Mouse (Mus musculus): ENCODE measurements around the gene Fnd3c2. TPM values are rescaled to one million over a fixed set of nuclear protein-coding genes. Genes with fewer than 3 reads are reported as not detected.
A peak's percentile ranks its signal among the peaks of the same experiment; 100 is the strongest.

The Fnd3c2 gene
- polyA plus RNA-seq, 1 experiment from 2014 or later: not detected

DNA sequence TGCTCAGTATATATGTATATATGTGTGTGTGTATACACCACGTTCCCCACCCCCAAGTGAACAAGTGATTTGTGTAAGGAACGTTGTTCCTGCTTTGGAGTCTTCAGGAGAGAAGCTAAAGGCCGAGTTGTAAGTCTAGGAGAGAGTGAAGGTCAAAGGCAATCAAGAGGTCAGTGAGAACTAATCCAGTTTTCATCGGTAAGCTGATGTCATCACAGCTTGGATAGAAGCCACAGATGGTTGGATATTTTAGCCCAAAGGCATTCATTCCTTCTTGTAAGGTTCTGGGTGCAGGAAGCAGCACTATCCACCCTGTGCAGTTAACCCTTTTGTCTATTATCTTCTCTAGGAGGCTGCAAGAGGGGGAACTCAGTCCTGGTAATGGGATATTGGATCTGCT is 65.1 kb downstream of the Fnd3c2 start:
- no peaks in the 10 kb centered on the region for H3K9me3 ChIP-seq (ENCODE audit: control insufficient read depth, low read length)
- peak overlapping the region; percentile 53; the same call in 1 of the 2 replicates for H3K4me3 ChIP-seq (ENCODE audit: low read depth, low read length)
- H3K9ac ChIP-seq (ENCODE audit: low read length): no peak overlapping the region
- H3K4me1 ChIP-seq (replicated peaks; ENCODE audit: control insufficient read depth, insufficient read depth, low read length): peaks cover 3% of the 10 kb centered on the region; the same call in 1 of the 2 replicates
- no peak overlapping the region for H3K27ac ChIP-seq (ENCODE audit: low read depth, low read length)
- DNase-seq (ENCODE audit: low spot score) (no peak), ATAC-seq (replicated peaks; ENCODE audit: low FRiP score) (no peak)
- 50% methylated on average over 4 of the region's 4 CpGs for WGBS
- H3K36me3 ChIP-seq (ENCODE audit: control insufficient read depth, insufficient read depth, low read length): no peaks in the 10 kb centered on the region
- peak overlapping the region; percentile 55; the same call in 1 of the 2 replicates for H3K4me2 ChIP-seq (ENCODE audit: low read depth, low read length, severe bottlenecking)
- no peaks in the 10 kb centered on the region for H3K27me3 ChIP-seq (ENCODE audit: control insufficient read depth, insufficient read depth, low read length)

DNA sequence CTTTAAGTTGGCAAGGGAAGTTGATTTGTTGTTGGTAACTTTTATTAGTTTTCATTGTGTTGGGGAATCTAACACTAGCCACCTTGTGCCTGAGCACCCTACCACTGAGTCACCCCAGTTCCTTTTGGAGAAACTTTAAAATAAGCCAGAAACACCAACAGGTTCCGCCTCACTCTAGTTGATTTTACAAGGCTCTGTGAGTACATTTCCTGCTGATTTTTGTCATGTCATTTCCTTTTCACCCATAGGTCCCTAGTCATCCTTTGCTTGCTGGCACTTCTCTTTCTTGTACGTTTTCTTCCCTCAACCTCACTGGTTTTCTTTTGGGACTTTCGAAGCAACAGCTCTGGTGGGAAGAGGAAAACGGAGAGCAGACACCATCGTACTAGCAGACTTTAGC is 65.8 kb downstream of the Fnd3c2 start:
- no peaks in the 10 kb centered on the region for H3K27me3 ChIP-seq (ENCODE audit: control insufficient read depth, insufficient read depth, low read length)
- H3K27ac ChIP-seq (ENCODE audit: low read depth, low read length): no peak overlapping the region
- H3K4me1 ChIP-seq (replicated peaks; ENCODE audit: control insufficient read depth, insufficient read depth, low read length): peaks cover 3% of the 10 kb centered on the region; the same call in 1 of the 2 replicates
- no peak for ATAC-seq (replicated peaks; ENCODE audit: low FRiP score)
- WGBS: 68% methylated on average over 5 of the region's 5 CpGs
- H3K4me3 ChIP-seq (ENCODE audit: low read depth, low read length): peak overlapping the region; percentile 53
- no peak for DNase-seq (ENCODE audit: low spot score)
- no peaks in the 10 kb centered on the region for H3K36me3 ChIP-seq (ENCODE audit: control insufficient read depth, insufficient read depth, low read length)
- H3K9ac ChIP-seq (ENCODE audit: low read length): peak overlapping the region; percentile 30; the same call in 1 of the 2 replicates
- no peaks in the 10 kb centered on the region for H3K9me3 ChIP-seq (ENCODE audit: control insufficient read depth, low read length)
- peak overlapping the region; percentile 55; the same call in 1 of the 2 replicates for H3K4me2 ChIP-seq (ENCODE audit: low read depth, low read length, severe bottlenecking)

DNA sequence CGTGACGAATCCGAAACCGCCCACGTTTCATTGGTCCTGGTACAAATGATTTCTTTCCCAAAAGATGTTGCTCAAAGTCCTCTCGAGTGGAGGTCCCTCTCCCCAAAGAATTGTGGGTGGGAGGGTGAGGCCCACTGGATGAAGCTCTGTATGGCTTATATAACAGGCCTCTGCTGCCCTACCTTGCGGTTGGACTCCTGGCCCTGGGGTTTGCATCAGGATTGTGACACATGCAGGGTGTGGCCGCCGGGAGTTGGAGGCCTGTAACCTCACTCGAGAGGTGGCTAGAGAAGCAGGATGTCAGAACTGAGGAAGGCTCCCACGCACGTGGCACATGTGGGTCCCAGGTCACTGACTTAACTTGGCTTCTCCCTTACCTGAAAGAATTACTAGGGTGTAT is 67.4 kb downstream of the Fnd3c2 start:
- Histone ChIP-seq H3K4me1 (replicated peaks; ENCODE audit: control insufficient read depth, insufficient read depth, low read length) (peaks cover 3% of the 10 kb centered on the region; the same call in 1 of the 2 replicates), H3K27me3 (ENCODE audit: control insufficient read depth, insufficient read depth, low read length) (no peaks in the 10 kb centered on the region), H3K9ac (ENCODE audit: low read length) (peak overlapping the region; percentile 66), H3K4me3 (ENCODE audit: low read depth, low read length) (peak overlapping the region; percentile 53), H3K9me3 (ENCODE audit: control insufficient read depth, low read length) (no peaks in the 10 kb centered on the region), H3K36me3 (ENCODE audit: control insufficient read depth, insufficient read depth, low read length) (no peaks in the 10 kb centered on the region), H3K4me2 (ENCODE audit: low read depth, low read length, severe bottlenecking) (peak overlapping the region; percentile 55), H3K27ac (ENCODE audit: low read depth, low read length) (peak overlapping the region; percentile 58; the same call in 1 of the 2 replicates)
- ATAC-seq (replicated peaks; ENCODE audit: low FRiP score) (no peak), DNase-seq (ENCODE audit: low spot score) (no peak)
- WGBS: 17% methylated on average over 12 of the region's 12 CpGs

DNA sequence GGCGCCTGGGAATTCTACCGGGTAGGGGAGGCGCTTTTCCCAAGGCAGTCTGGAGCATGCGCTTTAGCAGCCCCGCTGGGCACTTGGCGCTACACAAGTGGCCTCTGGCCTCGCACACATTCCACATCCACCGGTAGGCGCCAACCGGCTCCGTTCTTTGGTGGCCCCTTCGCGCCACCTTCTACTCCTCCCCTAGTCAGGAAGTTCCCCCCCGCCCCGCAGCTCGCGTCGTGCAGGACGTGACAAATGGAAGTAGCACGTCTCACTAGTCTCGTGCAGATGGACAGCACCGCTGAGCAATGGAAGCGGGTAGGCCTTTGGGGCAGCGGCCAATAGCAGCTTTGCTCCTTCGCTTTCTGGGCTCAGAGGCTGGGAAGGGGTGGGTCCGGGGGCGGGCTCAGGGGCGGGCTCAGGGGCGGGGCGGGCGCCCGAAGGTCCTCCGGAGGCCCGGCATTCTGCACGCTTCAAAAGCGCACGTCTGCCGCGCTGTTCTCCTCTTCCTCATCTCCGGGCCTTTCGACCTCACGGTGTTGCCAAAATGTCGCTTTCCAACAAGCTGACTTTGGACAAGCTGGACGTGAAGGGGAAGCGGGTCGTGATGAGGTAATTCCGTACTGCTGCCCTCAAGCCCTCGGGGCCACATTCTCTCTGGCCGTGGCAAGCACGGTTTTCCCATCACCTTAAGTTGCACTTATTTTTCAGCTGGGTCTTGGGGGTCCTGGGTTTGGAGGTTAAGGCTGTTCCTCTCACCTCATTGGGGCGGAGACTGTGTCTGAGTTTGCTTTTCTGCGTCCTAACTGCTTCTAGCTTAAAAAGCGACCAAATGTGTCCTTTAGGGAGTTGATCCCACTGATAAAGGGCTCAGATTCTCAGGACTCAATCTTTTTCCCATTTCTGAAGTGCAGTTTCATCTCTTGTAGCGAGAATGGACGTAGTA is 68.2 kb downstream of the Fnd3c2 start, which contains the start of gene Pgk1:
Gene Pgk1 (plus strand): TSS at position 388 of the 937 bp plus-strand sequence.
- H3K4me2 ChIP-seq (ENCODE audit: low read depth, low read length, severe bottlenecking): peak within 1 kb of the TSS; percentile 55
- WGBS: 20% methylated on average over 46 of the region's 55 CpGs
- no peaks in the 10 kb centered on the region for H3K27me3 ChIP-seq (ENCODE audit: control insufficient read depth, insufficient read depth, low read length)
- peak within 1 kb of the TSS; percentile 53 for H3K4me3 ChIP-seq (ENCODE audit: low read depth, low read length)
- ATAC-seq (replicated peaks; ENCODE audit: low FRiP score) (peak; percentile 96), DNase-seq (ENCODE audit: low spot score) (peak; percentile 94)
- peak within 1 kb of the TSS; percentile 66 for H3K9ac ChIP-seq (ENCODE audit: low read length)
- no peaks in the 10 kb centered on the region for H3K36me3 ChIP-seq (ENCODE audit: control insufficient read depth, insufficient read depth, low read length)
- H3K9me3 ChIP-seq (ENCODE audit: control insufficient read depth, low read length): no peaks in the 10 kb centered on the region
- H3K27ac ChIP-seq (ENCODE audit: low read depth, low read length): peak within 1 kb of the TSS; percentile 80
- H3K4me1 ChIP-seq (replicated peaks; ENCODE audit: control insufficient read depth, insufficient read depth, low read length): peaks cover 3% of the 10 kb centered on the region; the same call in 1 of the 2 replicates

DNA sequence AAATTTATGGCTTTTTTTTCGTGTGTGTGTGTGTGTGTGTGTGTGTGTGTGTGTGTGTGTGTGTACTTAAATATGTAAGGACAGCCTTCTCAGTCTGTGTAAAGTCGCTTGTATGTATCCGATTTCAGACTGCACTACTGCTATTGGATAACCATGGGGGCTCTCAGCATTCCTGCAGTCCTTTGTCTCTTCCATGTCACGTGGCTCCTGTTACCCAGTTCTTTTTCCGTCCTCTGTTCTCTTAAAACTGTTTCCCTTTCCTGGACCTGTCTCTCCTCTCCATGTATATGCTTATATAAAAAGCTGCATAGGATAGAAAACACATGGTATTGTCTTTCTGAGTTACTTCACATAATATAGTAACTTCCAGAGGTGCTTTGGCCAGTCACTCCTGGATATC is 69.5 kb downstream of the Fnd3c2 start:
- 13% methylated on average over 5 of the region's 5 CpGs for WGBS
- DNase-seq (ENCODE audit: low spot score) (peak; percentile 55), ATAC-seq (replicated peaks; ENCODE audit: low FRiP score) (peak; percentile 38)
- peaks cover 3% of the 10 kb centered on the region; the same call in 1 of the 2 replicates for H3K4me1 ChIP-seq (replicated peaks; ENCODE audit: control insufficient read depth, insufficient read depth, low read length)
- H3K27ac ChIP-seq (ENCODE audit: low read depth, low read length): peak overlapping the region; percentile 80
- H3K9me3 ChIP-seq (ENCODE audit: control insufficient read depth, low read length): no peaks in the 10 kb centered on the region
- no peak overlapping the region; the same call in 1 of the 2 replicates for H3K9ac ChIP-seq (ENCODE audit: low read length)
- H3K27me3 ChIP-seq (ENCODE audit: control insufficient read depth, insufficient read depth, low read length): no peaks in the 10 kb centered on the region
- no peak overlapping the region for H3K4me3 ChIP-seq (ENCODE audit: low read depth, low read length)
- H3K36me3 ChIP-seq (ENCODE audit: control insufficient read depth, insufficient read depth, low read length): no peaks in the 10 kb centered on the region
- peak overlapping the region; percentile 31; the same call in 1 of the 2 replicates for H3K4me2 ChIP-seq (ENCODE audit: low read depth, low read length, severe bottlenecking)

Other genes with a start within 250 kb of the Fnd3c2 start
- 39.0 and 45.6 TPM in 2 replicates for gene Magt1, start 243.5 kb downstream of the Fnd3c2 start, polyA plus RNA-seq (2014; fragmentation: Nextera tagmentation; extraction: Ambion mirVana)
- gene Cox7b, start 239.7 kb downstream of the Fnd3c2 start, polyA plus RNA-seq (2014; fragmentation: Nextera tagmentation; extraction: Ambion mirVana): 258 and 277 TPM in 2 replicates
- 21.8 and 22.0 TPM in 2 replicates for gene Atp7a, start 228.1 kb downstream of the Fnd3c2 start, polyA plus RNA-seq (2014; fragmentation: Nextera tagmentation; extraction: Ambion mirVana)
- 0.12 and 0.41 TPM in 2 replicates for gene Tlr13, start 112.2 kb downstream of the Fnd3c2 start, polyA plus RNA-seq (2014; fragmentation: Nextera tagmentation; extraction: Ambion mirVana)
- 505 and 518 TPM in 2 replicates for gene Pgk1, start 68.3 kb downstream of the Fnd3c2 start, polyA plus RNA-seq (2014; fragmentation: Nextera tagmentation; extraction: Ambion mirVana)
- gene Taf9b, start 34.2 kb downstream of the Fnd3c2 start, polyA plus RNA-seq (2014; fragmentation: Nextera tagmentation; extraction: Ambion mirVana): 13.6 and 14.6 TPM in 2 replicates
- 39.3 and 43.7 TPM in 2 replicates for gene Fndc3c1, start 230.0 kb upstream of the Fnd3c2 start, polyA plus RNA-seq (2014; fragmentation: Nextera tagmentation; extraction: Ambion mirVana)